Mouse (Mus musculus) brain, embryonic 14.5 days (tissue): ENCODE data around the gene Cln3. TPM values are rescaled to one million over a fixed set of nuclear protein-coding genes. Genes with fewer than 3 reads are reported as not detected.

Experiments
- DNase-seq: peaks from one replicate; pipeline ENCODE4 v3.0.0-alpha.2; 2011; ENCODE audit warnings: low read depth
- CTCF ChIP-seq: fragments of 200-500 bp; IDR thresholded peaks from 2 replicates; pipeline ENCODE4 v1.5.1; 2012; ENCODE audit warnings: inconsistent platforms, mild to moderate bottlenecking, moderate library complexity, borderline replicate concordance; ENCODE audit not compliant: insufficient read depth, insufficient read length; ENCODE audit errors: extremely low read depth
- POLR2A ChIP-seq: fragments of 200-500 bp; IDR thresholded peaks from 2 replicates; pipeline ENCODE4 v1.6.1; 2012; ENCODE audit warnings: mild to moderate bottlenecking, inconsistent platforms, borderline replicate concordance; ENCODE audit not compliant: poor library complexity, insufficient read depth, insufficient read length, severe bottlenecking; ENCODE audit errors: extremely low read depth
- polyA plus RNA-seq: library from polyadenylated mRNA; depleted of rRNA; stranded (reverse); fragments of >200 nt; gene quantifications from 2 replicates; pipeline ENCODE4 v1.2.3, GENCODE M21; 2012

Gene Cln3
- polyA plus RNA-seq, 1 experiment: 45.5 TPM

GRCm38 (mm10) chr7:126607796-126608195, 22.2 kb upstream of the Cln3 start:
- TF ChIP-seq POLR2A (no peak), CTCF (no peak)
- no peak for DNase-seq

- no peak for TF ChIP-seq POLR2A
- TF ChIP-seq CTCF: no peak
- no peak for DNase-seq
Observed at GRCm38 (mm10) chr7:126607064-126607463, 21.4 kb upstream of the Cln3 start.

GRCm38 (mm10) chr7:126606611-126607010, 21.0 kb upstream of the Cln3 start:
- no peak for DNase-seq
- TF ChIP-seq POLR2A: no peak
- TF ChIP-seq CTCF: no peak

GRCm38 (mm10) chr7:126602650-126603049, 17.0 kb upstream of the Cln3 start:
- DNase-seq: no peak
- no peak for TF ChIP-seq POLR2A

GRCm38 (mm10) chr7:126601896-126602295, 16.3 kb upstream of the Cln3 start:
- no peak for DNase-seq
- no peak for TF ChIP-seq CTCF

GRCm38 (mm10) chr7:126598919-126599318, 13.3 kb upstream of the Cln3 start:
- DNase-seq: no peak
- TF ChIP-seq POLR2A (no peak), CTCF (no peak)

- DNase-seq: no peak
- no peak for TF ChIP-seq CTCF
- no peak for TF ChIP-seq POLR2A
Observed at GRCm38 (mm10) chr7:126596414-126596813, 10.8 kb upstream of the Cln3 start.

GRCm38 (mm10) chr7:126595890-126596289, 10.3 kb upstream of the Cln3 start:
- no peak for DNase-seq
- TF ChIP-seq POLR2A: no peak
- no peak for TF ChIP-seq CTCF

GRCm38 (mm10) chr7:126594862-126595561, 9.4 kb upstream of the Cln3 start, which contains the start of gene Il27:
Gene Il27 (minus strand): TSS chr7:126594941.
- TF ChIP-seq CTCF (no peak), POLR2A (no peak)

GRCm38 (mm10) chr7:126587779-126588178, 2.2 kb upstream of the Cln3 start:
- DNase-seq: peak; percentile 61
- TF ChIP-seq CTCF: peak; percentile 64
- no peak for TF ChIP-seq POLR2A

More at GRCm38 (mm10) chr7:126594862-126595561, 9.4 kb upstream of the Cln3 start, which contains the start of gene Il27:
- DNase-seq: no peak

- TF ChIP-seq POLR2A (no peak), CTCF (no peak)
- no peak for DNase-seq
Observed at GRCm38 (mm10) chr7:126586839-126587238, 1.2 kb upstream of the Cln3 start.

- no peak for TF ChIP-seq CTCF
- TF ChIP-seq POLR2A: no peak
- DNase-seq: no peak
Observed at GRCm38 (mm10) chr7:126584506-126584977, 1.1 kb downstream of the Cln3 start, which contains the start of gene Apobr. Gene Apobr (plus strand): TSS chr7:126584942.
